Mouse (Mus musculus) Patski (cell line): ENCODE measurements around the gene Cldn24. TPM values are rescaled to one million over a fixed set of nuclear protein-coding genes. Genes with fewer than 3 reads are reported as not detected.
A peak's percentile ranks its signal among the peaks of the same experiment; 100 is the strongest.

Experiments
- ATAC-seq: fragments of 100-300 bp; one replicate; pipeline ENCODE4 v1.8.0; 2021
- CTCF ChIA-PET: fragments of 350-600 bp; sonication (Branson Sonifier 250); formaldehyde crosslinking; loops from one replicate; lab custom pipeline; 2022; ENCODE audit warnings: inconsistent platforms; lab: Charles Lee
- POLR2A ChIA-PET: fragments of 350-600 bp; sonication (Branson Sonifier 250); formaldehyde crosslinking; loops from one replicate; lab custom pipeline; 2022; ENCODE audit warnings: antibody characterized with exemption, inconsistent platforms; lab: Charles Lee
- DNase-seq: peaks from one replicate; pipeline ENCODE4 v3.0.0-alpha.2; 2011; ENCODE audit warnings: low read depth, low spot score
- H3K27me3 ChIP-seq: fragments of 371-371 bp; one replicate; pipeline ENCODE4 v1.5.1; 2021
- CTCF ChIP-seq: fragments of 100-300 bp; IDR thresholded peaks from one replicate; pipeline ENCODE4 v1.5.1; 2021
- in situ Hi-C: fragments of 300-500 bp; cut with MboI; formaldehyde crosslinking; loops from 3 replicates; pipeline ENCODE4 v1.11.1; 2018; ENCODE audit warnings: low pct_unique_long_range_greater_than_20kb, mixed read lengths
- polyA plus RNA-seq: library from polyadenylated mRNA; unstranded; gene quantifications from one replicate; pipeline ENCODE4 v1.2.3, GENCODE M21; 2021

Gene Cldn24
- polyA plus RNA-seq, 1 experiment from 2014 or later, result 0.09 TPM

DNA sequence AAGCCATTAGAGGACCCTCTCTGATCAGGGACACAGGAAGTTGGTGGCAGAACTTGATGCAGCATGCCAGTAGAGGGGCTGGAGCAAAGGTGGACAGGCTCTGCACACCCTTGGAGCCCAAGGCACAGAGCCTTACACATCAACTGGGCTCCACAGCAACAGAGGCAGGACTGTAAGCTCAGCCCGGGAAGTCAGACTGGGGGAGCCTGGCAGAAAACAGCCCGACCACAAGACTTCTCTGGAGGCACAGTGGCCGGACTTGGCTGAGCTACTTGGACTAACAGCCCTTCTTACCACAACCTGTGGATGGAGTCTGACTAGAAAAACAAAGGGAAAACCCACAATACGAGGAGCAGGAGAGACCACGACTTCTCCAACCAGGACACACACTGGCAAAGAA lies 31.4 kb downstream of the Cldn24 start:
- ATAC-seq, result no peak
- in situ Hi-C loops, result no loop called here
- no peak for DNase-seq
- H3K27me3 ChIP-seq, result no peaks in the 10 kb centered on the region
- POLR2A ChIA-PET, result interaction anchor here (0.6 kb wide), 1 partner anchor 390 kb away, joined by 3 read pairs; no protein-coding TSS in a partner anchor
- TF ChIP-seq CTCF, result no peak
- CTCF ChIA-PET, result interaction anchor here (1.2 to 2.4 kb wide), 3 partner anchors 14 to 110 kb away, joined by 3 to 6 read pairs (median 3); no protein-coding TSS in a partner anchor

DNA sequence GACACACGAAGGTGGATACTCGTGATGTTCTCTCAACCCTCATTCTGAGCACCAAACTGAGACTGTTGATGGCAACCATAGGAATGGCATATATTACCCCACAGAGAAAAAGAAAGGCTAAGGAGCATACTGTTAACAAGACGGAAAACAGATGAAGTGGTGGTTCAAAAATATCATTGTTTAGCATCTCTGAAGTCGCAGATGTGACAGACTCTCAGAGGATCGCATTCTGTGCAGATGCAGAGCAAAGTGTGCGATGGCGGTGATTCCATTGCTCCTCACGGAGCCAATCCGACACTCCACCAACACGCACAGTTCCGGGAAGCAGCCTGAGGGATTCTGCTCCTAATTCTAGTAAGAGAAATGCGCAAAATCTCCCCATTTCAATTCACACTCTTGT lies 37.3 kb downstream of the Cldn24 start:
- ATAC-seq, result no peak
- in situ Hi-C loops, result no loop called here
- DNase-seq, result no peak
- no peaks in the 10 kb centered on the region for H3K27me3 ChIP-seq
- ChIA-PET POLR2A (no interaction called here), CTCF (interaction anchor here (1.6 kb wide), 1 partner anchor 10 kb away, joined by 3 read pairs; no protein-coding TSS in a partner anchor)
- TF ChIP-seq CTCF, result no peak

DNA sequence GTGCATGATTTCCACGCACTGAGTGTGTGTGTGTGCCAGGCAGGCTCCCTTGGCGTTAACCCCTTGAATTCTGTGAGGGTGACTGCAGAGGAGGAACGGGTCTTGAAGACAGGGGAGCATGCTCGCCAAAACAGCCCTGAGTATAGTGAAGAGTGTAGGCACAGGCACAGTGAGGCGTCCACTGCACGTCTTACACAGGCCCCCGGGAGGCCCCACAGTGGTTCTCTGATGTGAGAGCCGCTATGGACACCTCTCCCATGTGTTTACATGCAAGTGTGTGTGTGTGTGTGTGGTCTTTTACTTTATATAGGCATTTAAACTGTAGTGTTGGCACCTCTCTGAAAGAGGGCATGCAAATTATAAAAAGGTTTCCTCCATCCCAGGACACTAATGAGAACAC lies 44.6 kb downstream of the Cldn24 start:
- no peaks in the 10 kb centered on the region for H3K27me3 ChIP-seq
- CTCF ChIA-PET, result interaction anchor here (1.1 to 2.0 kb wide), 5 partner anchors 13 to 150 kb away, joined by 4 to 11 read pairs (median 6); no protein-coding TSS in a partner anchor
- POLR2A ChIA-PET, result no interaction called here
- in situ Hi-C loops, result no loop called here
- no peak for TF ChIP-seq CTCF
- ATAC-seq, result no peak
- DNase-seq, result no peak

DNA sequence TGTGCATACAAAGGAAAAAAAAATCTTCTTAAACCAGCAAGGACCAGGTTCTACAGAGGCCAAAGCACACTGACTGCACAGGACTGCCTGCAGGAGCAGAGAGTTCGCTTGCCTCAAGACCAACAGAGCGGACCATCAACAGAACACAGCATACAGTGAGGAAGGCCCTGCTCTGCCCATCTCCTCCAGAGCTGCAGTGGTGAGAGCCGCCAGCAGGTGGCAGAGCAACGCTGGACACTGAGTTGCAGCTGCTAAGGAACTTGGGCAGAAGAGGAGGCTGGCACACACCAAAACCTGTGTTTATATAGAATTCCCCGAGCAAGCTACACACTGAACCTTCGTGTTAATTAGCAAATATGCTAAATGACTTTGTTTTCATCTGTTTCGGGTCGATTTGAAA lies 45.1 kb downstream of the Cldn24 start:
- ChIA-PET POLR2A (no interaction called here), CTCF (interaction anchor here (1.1 to 2.0 kb wide), 6 partner anchors 9 to 150 kb away, joined by 4 to 11 read pairs (median 6); no protein-coding TSS in a partner anchor)
- peak; percentile 95 for ATAC-seq
- no peak for DNase-seq
- TF ChIP-seq CTCF, result peak; percentile 95
- in situ Hi-C loops, result no loop called here
- no peaks in the 10 kb centered on the region for H3K27me3 ChIP-seq

Other genes with a start within 250 kb of the Cldn24 start
- 27.2 TPM for gene Ing2, start 146.6 kb upstream of the Cldn24 start, polyA plus RNA-seq
- 13.1 TPM for gene Cdkn2aip, start 108.2 kb upstream of the Cldn24 start, polyA plus RNA-seq
- gene Cldn22, start 2.3 kb downstream of the Cldn24 start, polyA plus RNA-seq, result not detected
- 62.1 TPM for gene Wwc2, start 168.8 kb downstream of the Cldn24 start, polyA plus RNA-seq